ENCODE assay signal across 17 mouse cellular contexts in genomic region chr2:157804388-157804787, GRCm38 (mm10).
DNase-seq lines count a peak whose midpoint lies in the region; ATAC-seq and TF ChIP-seq lines count a peak whose summit lies in the region.
"Had no signal": no experiment of that assay in that cellular context is flagged by ENCODE, and none has a peak within 500 bp of the region (broad histone marks: within the 10 kb centered on the region; RNA-seq: fewer than 3 reads in every experiment).

No protein-coding gene starts in this region.

- no peaks in the 10 kb centered on the region for H3K36me3 ChIP-seq in hindbrain, embryonic 14.5 days (replicated peaks; ENCODE audit: control insufficient read depth, insufficient read depth)
- H3K36me3 ChIP-seq in hindbrain, embryonic 11.5 days (ENCODE audit: control insufficient read depth, insufficient read depth, low read length), result no peaks in the 10 kb centered on the region
- H3K36me3 ChIP-seq in neural tube, embryonic 13.5 days, result no peaks in the 10 kb centered on the region
- 0 out of 2 replicates have a peak, but pooled peaks cover under 1% of the 10 kb centered on the region for H3K36me3 ChIP-seq in midbrain, postnatal 0 days (ENCODE audit: insufficient read depth, low read length)

- DNase-seq in hindbrain, embryonic 14.5 days (ENCODE audit: low spot score), result no peak
- DNase-seq in hindbrain, embryonic 11.5 days (ENCODE audit: low spot score), result no peak
- no peak for DNase-seq in neural tube, embryonic 10.5 days (ENCODE audit: extremely low spot score, low spot score)
- DNase-seq in left cerebral cortex, adult 9 months (ENCODE audit: low spot score in 2 of 2), result peak; percentile 42 to 69
- DNase-seq in midbrain, postnatal 0 days (ENCODE audit: low spot score), result no peak
- no peak for DNase-seq in liver
- DNase-seq: adrenal gland, postnatal 36 days; cerebellum, adult 9-10 months; kidney, adult 11 months; lung, adult 2 months; lung, postnatal 4 days; thymus, adult 18-20 months had no signal

- 0 out of 2 replicates have a peak overlapping the region, but pooled peaks have one; percentile 26 for H3K9ac ChIP-seq in hindbrain, embryonic 14.5 days
- H3K9ac ChIP-seq in hindbrain, embryonic 11.5 days (ENCODE audit: low read depth, low read length), result no peak overlapping the region
- H3K9ac ChIP-seq in neural tube, embryonic 13.5 days, result no peak overlapping the region
- H3K9ac ChIP-seq in midbrain, postnatal 0 days (replicated peaks; ENCODE audit: low read length, poor library complexity, severe bottlenecking), result no peak overlapping the region
- H3K9ac ChIP-seq: heart, embryonic 12.5 days had no signal

- 53% methylated on average over 3 of the region's 3 CpGs for WGBS in hindbrain, embryonic 14.5 days
- WGBS in hindbrain, embryonic 11.5 days, result 80% methylated on average over 3 of the region's 3 CpGs
- 68% methylated on average over 3 of the region's 3 CpGs for WGBS in neural tube, embryonic 13.5 days
- 24% methylated on average over 3 of the region's 3 CpGs for whole genome bisulfite sequencing in midbrain, postnatal 0 days

- H3K4me2 ChIP-seq in hindbrain, embryonic 14.5 days (replicated peaks), result no peak overlapping the region
- no peak overlapping the region for H3K4me2 ChIP-seq in hindbrain, embryonic 11.5 days (replicated peaks; ENCODE audit: low read depth, low read length)
- H3K4me2 ChIP-seq in neural tube, embryonic 13.5 days, result no peak overlapping the region
- H3K4me2 ChIP-seq in midbrain, postnatal 0 days (ENCODE audit: low read depth, low read length, poor library complexity, severe bottlenecking), result no peak overlapping the region
- H3K4me2 ChIP-seq: heart, embryonic 12.5 days had no signal

- peak overlapping the region; percentile 60 for H3K27ac ChIP-seq in hindbrain, embryonic 14.5 days
- no peak overlapping the region for H3K27ac ChIP-seq in hindbrain, embryonic 11.5 days (ENCODE audit: low read depth, low read length)
- H3K27ac ChIP-seq in neural tube, embryonic 13.5 days (replicated peaks), result 0 out of 2 replicates have a peak overlapping the region, but pooled peaks have one; percentile 18
- H3K27ac ChIP-seq in midbrain, postnatal 0 days (ENCODE audit: low read depth, low read length), result peak overlapping the region; percentile 43
- H3K27ac ChIP-seq: kidney, postnatal 0 days had no signal

- peaks cover 54% of the 10 kb centered on the region for H3K4me1 ChIP-seq in hindbrain, embryonic 14.5 days (replicated peaks; ENCODE audit: control insufficient read depth, insufficient read depth, low read length)
- peaks cover 13% of the 10 kb centered on the region for H3K4me1 ChIP-seq in hindbrain, embryonic 11.5 days (replicated peaks; ENCODE audit: control insufficient read depth, insufficient read depth, low read length)
- H3K4me1 ChIP-seq in neural tube, embryonic 13.5 days (replicated peaks), result peaks cover 74% of the 10 kb centered on the region
- peaks cover 38% of the 10 kb centered on the region for H3K4me1 ChIP-seq in midbrain, postnatal 0 days (ENCODE audit: insufficient read depth, low read length)

- H3K27me3 ChIP-seq in hindbrain, embryonic 14.5 days (ENCODE audit: control insufficient read depth, insufficient read depth, low read length), result no peaks in the 10 kb centered on the region
- H3K27me3 ChIP-seq in hindbrain, embryonic 11.5 days (ENCODE audit: control insufficient read depth, insufficient read depth, low read length), result no peaks in the 10 kb centered on the region; the same call in 1 of the 2 replicates
- no peaks in the 10 kb centered on the region for H3K27me3 ChIP-seq in neural tube, embryonic 13.5 days
- no peaks in the 10 kb centered on the region for H3K27me3 ChIP-seq in midbrain, postnatal 0 days (ENCODE audit: insufficient read depth, low read length)

- no peaks in the 10 kb centered on the region for H3K9me3 ChIP-seq in hindbrain, embryonic 14.5 days (ENCODE audit: control insufficient read depth, low read length)
- H3K9me3 ChIP-seq in hindbrain, embryonic 11.5 days (ENCODE audit: control insufficient read depth, low read length), result no peaks in the 10 kb centered on the region
- H3K9me3 ChIP-seq in neural tube, embryonic 13.5 days, result no peaks in the 10 kb centered on the region
- no peaks in the 10 kb centered on the region for H3K9me3 ChIP-seq in midbrain, postnatal 0 days (ENCODE audit: low read length)
- H3K9me3 ChIP-seq: heart, embryonic 12.5 days had no signal

- no peak for ATAC-seq in hindbrain, embryonic 14.5 days (ENCODE audit: low FRiP score)
- no peak for ATAC-seq in hindbrain, embryonic 11.5 days (ENCODE audit: low FRiP score)
- ATAC-seq in neural tube, embryonic 13.5 days (ENCODE audit: low read depth), result no peak
- ATAC-seq in midbrain, postnatal 0 days (ENCODE audit: low FRiP score), result no peak
- ATAC-seq in erythroid progenitor cell, adult 5-6 weeks (replicated peaks; ENCODE audit: low FRiP score, poor library complexity, severe bottlenecking), result no peak
- ATAC-seq: forebrain, embryonic 14.5 days had no signal

- no peak for TF ChIP-seq CTCF in midbrain, postnatal 0 days (IDR thresholded peaks at IDR 0.05)

- H3K4me3 ChIP-seq in hindbrain, embryonic 14.5 days (replicated peaks; ENCODE audit: low read length), result no peak overlapping the region
- H3K4me3 ChIP-seq in hindbrain, embryonic 11.5 days (ENCODE audit: low read depth, low read length), result no peak overlapping the region
- H3K4me3 ChIP-seq in neural tube, embryonic 13.5 days, result no peak overlapping the region
- no peak overlapping the region for H3K4me3 ChIP-seq in midbrain, postnatal 0 days (ENCODE audit: low read depth, low read length)
- H3K4me3 ChIP-seq: heart, embryonic 12.5 days had no signal

Comparison
In these comparisons a context has a peak if more than half of its experiments do, and no peak if none do; other contexts are left out.
1. DNase-seq: peak in left cerebral cortex, adult 9 months (2 of 2); none in hindbrain, embryonic 14.5 days (single experiment), hindbrain, embryonic 11.5 days (single experiment), neural tube, embryonic 10.5 days (single experiment), midbrain, postnatal 0 days (single experiment) and liver (single experiment).